Mouse (Mus musculus) lung, postnatal 14 days (tissue): ENCODE results near the gene C9.

Experiments used
- DNase-seq: peaks from one replicate; pipeline ENCODE4 v3.0.0; 2021

Gene C9

GRCm38 (mm10) chr15:6445135-6445534 lies at the start of gene C9:
Gene C9 (plus strand): TSS chr15:6445327.
- no peak for DNase-seq

- DNase-seq, result no peak
These were observed 46.9 kb upstream of the C9 start for GRCm38 (mm10) chr15:6398211-6398610.

GRCm38 (mm10) chr15:6398881-6399280 lies 46.2 kb upstream of the C9 start:
- no peak for DNase-seq

- no peak for DNase-seq
These were observed 45.0 kb upstream of the C9 start for GRCm38 (mm10) chr15:6400115-6400514.

DNA sequence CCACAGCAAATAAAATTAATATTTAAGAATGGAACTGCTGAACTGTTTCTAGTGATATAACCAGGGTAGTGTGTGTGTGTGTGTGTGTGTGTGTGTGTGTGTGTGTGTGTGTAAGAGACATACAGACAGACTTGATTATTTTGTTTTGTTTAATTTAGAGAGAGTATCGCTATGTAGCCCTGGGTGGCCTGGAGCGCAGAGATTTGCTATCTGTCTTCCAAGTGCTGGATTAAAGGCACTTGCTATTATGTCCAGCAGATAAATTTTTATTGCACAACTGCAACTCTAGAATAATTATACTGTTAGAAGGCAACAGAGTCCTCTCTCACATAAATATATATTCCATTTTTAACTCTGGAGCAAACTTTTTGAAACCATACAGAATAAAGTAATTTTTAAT lies 42.7 kb upstream of the C9 start:
- no peak for DNase-seq

DNA sequence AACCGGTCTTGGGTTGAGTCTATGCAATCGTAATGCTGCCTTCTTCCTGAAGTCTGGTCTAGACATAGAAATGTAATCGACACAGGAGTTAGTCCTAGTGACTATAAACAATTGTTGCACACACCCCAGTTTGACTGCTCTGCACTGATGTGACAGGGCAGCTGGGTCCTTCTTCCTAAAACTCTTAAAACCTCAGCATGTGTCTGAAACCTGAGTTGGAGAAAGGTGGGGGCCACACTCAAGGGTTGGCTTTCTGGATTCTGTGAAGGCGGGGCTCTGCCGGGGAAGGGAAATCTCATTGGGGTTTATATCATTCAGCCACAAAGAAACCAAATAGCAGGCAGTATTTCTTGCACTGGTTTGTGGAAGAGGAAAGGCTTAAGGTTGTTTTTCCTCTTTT lies 41.0 kb upstream of the C9 start:
- no peak for DNase-seq

GRCm38 (mm10) chr15:6406771-6407170 lies 38.4 kb upstream of the C9 start:
- DNase-seq, result no peak

GRCm38 (mm10) chr15:6409031-6409430 lies 36.1 kb upstream of the C9 start:
- DNase-seq, result no peak

- no peak for DNase-seq
These were observed 35.0 kb upstream of the C9 start for GRCm38 (mm10) chr15:6410161-6410560.

GRCm38 (mm10) chr15:6411334-6411733 lies 33.8 kb upstream of the C9 start:
- DNase-seq, result no peak

DNA sequence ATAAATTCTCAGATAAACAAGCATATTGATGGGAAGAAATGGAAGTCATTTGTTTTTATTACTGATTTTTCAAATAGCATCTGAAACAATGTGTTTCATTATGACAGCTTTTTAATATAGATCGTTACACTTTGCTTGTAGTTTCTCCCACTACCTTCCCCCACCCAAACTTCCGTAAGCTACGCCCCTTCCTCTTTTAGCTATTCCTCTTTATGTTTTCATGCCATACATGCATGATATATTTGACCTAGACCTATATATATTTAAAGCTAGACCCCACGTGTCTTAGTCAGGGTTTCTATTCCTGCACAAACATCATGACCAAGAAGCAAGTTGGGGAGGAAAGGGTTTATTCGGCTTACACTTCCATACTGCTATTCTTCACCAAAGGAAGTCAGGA lies 29.8 kb upstream of the C9 start:
- DNase-seq, result no peak

DNA sequence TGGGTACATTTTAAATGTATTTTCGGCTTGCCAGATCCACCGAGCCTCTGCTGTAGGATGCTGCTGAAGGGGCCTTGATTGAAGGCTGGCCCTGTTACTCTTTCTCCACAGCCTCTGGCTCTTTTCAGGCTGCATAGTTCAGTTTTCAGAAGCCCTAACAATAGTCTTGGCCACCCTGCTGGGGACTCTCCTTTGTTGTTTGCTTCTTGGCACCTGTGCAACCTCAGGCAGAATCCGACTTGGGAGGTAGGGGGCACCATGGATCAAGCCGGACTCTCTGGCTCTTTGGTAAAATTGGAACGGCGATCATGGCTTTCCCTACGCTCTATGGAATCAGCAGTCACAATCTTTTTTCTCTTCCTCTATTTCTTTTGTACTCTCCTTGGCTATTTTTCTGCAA lies 13.3 kb upstream of the C9 start:
- DNase-seq, result no peak

DNA sequence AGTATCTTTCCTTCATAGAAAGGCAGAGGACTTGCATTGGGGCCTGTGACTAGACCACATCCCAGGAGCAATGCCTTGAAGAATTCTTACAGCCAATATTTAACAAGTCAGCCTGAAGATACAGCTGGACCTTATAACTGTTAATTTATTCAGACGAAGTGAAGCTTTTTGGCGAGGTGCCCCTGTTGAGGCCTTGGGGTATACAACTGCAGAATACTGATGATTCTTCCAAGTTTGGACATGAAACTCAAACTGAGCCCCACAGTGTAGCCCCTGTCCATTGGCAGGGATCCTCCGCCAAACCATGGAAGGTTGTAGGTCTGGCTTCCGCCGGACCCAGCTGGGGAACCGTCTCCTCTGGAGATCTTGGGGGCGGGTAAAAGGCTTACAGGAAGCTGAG lies 12.7 kb upstream of the C9 start:
- DNase-seq, result peak; percentile 30

DNA sequence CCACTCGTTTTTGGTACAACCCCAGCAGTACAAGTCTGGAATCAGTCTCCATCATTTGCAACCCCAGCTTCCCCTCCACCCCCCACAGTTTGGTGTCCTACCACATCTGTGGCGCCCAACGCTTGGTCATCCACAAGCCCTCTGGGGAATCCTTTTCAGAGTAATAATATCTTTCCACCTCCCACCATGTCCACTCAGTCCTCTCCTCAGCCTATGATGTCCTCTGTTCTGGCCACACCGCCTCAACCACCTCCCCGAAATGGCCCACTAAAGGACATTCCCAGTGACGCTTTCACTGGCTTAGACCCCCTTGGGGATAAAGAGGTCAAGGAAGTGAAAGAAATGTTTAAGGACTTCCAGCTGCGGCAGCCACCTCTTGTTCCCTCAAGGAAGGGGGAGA lies 9.8 kb upstream of the C9 start:
- DNase-seq, result no peak

DNA sequence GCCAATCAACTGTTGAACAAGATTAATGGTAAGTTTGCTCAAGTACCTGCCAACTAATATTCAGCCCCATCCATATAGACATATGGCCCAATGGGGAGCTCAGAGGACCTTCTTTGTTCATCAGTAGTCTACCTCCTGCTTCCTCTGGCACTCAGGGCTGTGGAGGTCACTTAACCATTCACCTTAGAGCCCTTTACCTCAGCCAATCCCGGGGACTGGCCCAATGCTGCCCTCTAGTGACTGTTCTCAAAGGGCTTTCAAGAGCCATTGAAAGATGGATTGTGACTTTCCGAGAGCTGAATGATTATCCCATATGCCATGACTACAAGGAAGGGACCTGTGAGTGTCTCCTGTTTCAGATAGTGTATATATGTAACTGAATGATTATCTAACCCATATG lies 9.4 kb upstream of the C9 start:
- peak; percentile 70 for DNase-seq

GRCm38 (mm10) chr15:6438685-6439084 lies 6.4 kb upstream of the C9 start:
- no peak for DNase-seq

DNA sequence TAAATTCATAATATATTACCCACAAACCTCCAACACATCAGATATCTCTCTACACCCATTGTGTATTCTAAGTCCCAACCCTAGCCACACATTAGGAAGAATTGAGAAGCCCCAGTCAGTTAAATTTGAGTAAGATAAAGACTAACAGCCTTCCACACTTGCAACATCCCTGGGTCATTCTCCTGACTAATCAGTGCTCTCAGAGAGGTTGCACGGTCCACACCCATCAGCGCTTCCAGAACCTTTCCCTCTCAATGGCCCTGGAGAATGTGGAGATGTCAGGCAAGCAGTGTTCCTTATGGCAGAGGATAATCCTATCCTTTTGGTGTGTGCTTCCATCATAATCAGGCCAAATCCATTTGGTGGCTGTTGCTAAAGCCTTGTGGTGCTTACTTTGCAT lies 675 bp upstream of the C9 start:
- DNase-seq, result no peak

DNA sequence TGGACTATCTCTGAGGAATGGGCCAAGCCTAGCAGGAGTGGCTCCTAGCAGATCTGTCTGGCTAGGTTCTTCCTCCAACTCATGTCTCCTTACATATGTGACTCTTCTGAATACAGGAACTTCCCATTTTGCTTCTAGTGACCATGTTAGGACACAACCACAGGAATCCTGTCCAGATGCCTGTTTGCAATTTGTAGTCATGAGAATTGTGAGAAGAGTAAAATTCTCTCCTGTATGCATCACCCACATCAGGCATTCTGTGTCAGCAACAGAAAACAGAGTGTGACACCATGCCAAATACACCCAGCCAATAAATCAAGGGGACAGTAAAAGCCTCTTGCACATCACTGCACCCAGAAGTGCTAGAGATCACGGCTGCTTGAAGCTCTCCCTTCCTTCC lies 1.1 kb downstream of the C9 start:
- DNase-seq, result no peak

DNA sequence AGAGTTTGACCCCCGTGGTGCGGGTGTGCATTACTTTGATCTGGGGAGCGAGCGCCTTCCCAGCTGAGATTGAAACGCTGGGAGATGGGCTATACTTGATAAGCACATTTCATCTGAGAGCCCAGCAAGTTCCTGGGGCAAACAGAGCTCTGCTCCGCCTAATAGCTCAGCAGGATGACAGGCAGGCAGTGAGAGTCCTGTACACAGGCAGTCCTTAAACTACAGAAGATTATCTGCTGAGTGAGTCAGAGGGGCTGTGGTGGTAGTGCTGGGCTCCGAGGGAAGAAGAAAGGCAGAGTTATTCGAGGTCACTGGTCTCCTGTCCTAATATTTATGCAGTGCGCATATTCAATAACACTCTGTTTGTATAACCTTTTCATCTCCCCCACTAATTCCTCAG lies 3.8 kb downstream of the C9 start:
- no peak for DNase-seq

- DNase-seq, result no peak
These were observed 9.3 kb downstream of the C9 start for GRCm38 (mm10) chr15:6454461-6454860.

DNA sequence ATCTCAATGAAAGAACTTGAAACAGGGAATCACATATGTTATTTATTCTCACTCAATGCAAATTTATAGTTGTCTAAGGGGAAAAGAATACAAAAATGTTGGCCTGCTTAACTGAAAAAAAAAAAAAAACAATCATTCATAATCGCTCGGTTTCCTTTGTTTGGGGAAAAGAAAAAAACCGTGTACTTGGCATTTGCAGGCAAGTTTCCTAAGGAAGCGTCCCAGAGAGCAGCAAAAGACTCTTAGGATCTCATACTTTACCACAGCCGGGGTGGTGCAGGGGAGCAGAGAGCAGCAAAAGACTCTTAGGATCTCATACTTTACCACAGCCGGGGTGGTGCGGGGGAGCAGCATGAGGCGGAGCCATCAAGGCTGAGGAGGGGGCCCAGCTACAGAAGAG lies 16.3 kb downstream of the C9 start:
- DNase-seq, result no peak

DNA sequence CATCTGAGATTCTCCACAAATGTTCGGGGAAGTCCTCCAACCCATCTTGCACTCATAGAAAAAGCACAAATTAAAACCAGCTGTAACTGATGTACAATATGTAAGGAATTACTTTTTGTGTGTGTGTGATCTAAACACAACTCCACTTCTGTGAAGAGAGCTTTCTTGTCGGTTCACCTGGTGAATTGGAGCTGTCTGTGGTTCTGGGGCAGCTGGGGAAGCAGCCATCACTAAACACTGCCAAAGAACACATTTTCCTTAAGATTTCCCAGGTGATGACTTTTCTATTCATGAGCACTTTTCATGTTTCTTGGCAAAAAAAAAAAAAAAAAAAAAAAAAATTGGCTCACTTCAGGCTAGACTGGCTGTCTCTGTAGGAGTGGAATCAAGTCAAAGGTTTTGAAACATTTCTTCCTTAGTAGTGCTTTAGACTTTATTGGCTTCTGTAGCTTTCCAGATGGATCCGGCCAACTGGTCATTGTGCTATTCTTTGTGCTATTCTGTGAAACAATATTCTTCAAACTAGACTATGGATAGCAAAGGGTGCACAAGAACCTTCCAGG lies 18.3 kb downstream of the C9 start:
- DNase-seq, result no peak

DNA sequence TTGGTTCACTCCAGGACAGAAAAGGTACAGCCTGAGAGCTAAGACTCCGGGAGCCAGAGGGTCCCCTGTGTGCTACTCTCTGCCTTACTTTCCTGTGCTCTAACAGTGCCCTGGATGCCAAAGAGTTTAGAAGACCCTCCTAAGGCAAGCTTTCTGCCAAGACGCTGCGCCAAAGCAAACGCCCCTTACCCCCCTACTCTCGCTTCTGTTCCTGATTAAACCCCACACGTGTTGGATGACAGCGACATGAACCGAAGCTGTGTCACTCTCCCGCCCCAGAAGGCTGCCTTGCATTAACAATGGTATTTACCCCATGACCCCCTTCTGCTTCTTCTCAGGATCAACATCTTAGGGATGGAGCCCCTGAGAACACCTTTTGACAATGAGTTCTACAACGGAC lies 21.9 kb downstream of the C9 start:
- DNase-seq, result no peak

DNA sequence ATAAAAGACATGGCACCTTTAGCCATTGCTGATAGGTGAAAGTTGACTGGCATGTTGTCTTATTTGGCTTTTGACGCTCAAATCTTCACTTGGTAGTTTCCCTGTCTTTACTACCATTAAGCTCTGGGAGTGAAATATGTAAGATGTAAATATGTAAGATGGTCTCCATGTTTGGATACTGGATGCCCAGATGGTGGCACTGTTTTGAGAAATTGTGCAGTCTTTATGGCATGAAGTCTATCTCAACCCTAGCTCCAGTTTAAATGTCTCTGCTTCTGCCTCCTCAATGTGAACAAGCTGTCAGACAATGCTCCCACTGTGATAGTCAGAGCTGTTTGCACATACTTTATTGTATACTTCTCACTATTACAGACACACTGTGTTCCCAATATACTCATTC lies 23.7 kb downstream of the C9 start:
- DNase-seq, result no peak

DNA sequence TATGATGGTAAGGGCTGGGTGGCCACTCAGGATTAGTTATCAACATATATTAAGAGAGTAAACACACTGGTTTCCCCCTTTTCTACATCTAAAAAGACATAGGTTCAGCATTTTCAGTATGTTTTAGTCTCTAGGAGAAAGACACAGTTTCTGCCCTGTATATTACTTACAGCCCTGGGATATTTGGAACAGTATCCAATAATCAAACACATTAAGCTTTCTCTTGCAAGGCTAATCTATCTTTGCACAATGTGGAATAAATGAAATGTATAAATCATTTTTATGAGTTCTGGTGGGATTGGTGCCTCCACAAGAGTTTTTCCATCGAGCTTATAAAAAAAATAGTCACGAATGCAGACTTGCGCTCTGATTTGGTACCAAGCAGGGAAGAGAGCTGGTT lies 24.3 kb downstream of the C9 start:
- DNase-seq, result no peak

DNA sequence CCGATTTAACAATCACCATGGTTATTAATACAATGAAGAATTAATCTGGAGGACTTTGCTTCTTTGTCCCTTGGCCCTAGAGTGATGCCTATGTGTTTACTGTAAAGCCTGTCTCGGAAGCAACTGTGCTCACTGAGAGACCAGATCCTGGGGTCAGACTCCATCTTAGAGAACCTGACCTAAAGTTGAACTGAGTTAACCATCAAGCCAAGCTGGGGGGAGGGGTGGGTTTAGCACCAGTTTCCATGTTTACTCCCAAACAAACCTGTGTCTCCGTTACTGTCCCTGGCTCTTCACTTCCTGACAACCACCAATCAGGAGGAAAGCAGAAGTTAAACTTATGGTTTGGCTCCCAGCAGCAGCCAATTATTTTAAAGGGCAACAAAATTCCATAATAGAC lies 38.4 kb downstream of the C9 start:
- DNase-seq, result no peak
